Mouse (Mus musculus) MN1 (cell line): ENCODE results near the gene Fbxo42.

Experiments
- DNase-seq: peaks from one replicate; pipeline ENCODE4 v3.0.0-alpha.2; 2016; ENCODE audit warnings: low spot score

Fbxo42 gene

DNA sequence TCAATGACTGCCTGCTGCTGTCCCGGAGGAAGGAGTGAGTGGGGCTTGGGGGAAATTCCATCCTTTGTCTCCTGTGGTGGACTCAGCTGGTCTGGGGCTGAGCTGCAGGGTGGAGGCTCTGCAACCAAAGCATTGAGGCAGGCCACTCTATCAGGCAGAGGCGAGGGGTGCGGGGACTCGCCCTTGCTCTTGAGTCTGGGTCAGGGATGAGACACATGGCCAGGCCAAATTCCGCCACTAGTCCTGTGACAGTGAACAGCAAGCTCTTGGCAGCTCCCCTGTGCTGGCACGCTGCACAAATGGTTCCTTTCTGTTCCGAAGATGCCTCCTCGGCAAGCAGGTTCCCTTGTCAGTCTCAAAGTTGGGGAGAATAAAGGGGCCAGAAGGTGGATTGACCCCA is 103.4 kb downstream of the Fbxo42 start:
- DNase-seq = no peak

DNA sequence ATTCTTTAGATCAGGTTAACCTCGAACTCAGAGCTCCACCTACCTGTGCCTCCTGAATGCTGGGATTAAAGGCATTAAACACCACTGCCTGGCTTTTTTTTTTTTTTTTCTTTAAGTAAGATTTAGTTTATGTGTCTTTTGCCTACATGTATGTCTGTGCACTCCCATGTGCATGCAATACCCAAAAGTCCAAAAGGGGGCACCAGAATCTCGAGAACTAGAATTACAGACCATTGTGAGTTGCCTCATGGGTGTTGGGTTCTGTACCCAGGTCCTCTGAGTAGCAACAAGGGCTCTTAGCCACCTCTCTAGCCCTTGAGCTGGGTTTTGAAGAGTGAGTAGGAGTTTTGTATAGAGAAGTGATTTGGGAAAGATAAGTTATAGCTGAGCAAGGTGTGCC is 104.9 kb downstream of the Fbxo42 start:
- no peak for DNase-seq
